Mouse (Mus musculus) gastrocnemius, postnatal 36 days (tissue): ENCODE results near the gene Lrrc8d. TPM values are rescaled to one million over a fixed set of nuclear protein-coding genes. Genes with fewer than 3 reads are reported as not detected.

Experiments
- DNase-seq, 2 experiments: peaks; one replicate each; pipeline ENCODE4 v3.0.0; 2022
- intact Hi-C: fragments of 180-260 bp; cut with DNase I; formaldehyde crosslinking; loops from one replicate; pipeline ENCODE4 v1.15.1; 2025
- total RNA-seq, 2 experiments: library from RNA; stranded (reverse); gene quantifications; 2 replicates each; pipeline ENCODE4 v1.2.3; 2021

The Lrrc8d gene
- total RNA-seq, 2 experiments from 2014 or later = 3.0 to 4.4 TPM

- DNase-seq = no peak
- intact Hi-C loops = no loop called here
These were observed 109.3 kb downstream of the Lrrc8d start for GRCm38 (mm10) chr5:105809056-105809455.

- intact Hi-C loops = no loop called here
- DNase-seq = no peak
These were observed 113.3 kb downstream of the Lrrc8d start for GRCm38 (mm10) chr5:105813036-105813435.

GRCm38 (mm10) chr5:105813974-105814373 lies 114.2 kb downstream of the Lrrc8d start:
- intact Hi-C loops = no loop called here
- DNase-seq = no peak

GRCm38 (mm10) chr5:105816118-105816517 lies 116.3 kb downstream of the Lrrc8d start:
- intact Hi-C loops = no loop called here
- DNase-seq = no peak

GRCm38 (mm10) chr5:105817248-105817976 lies 117.6 kb downstream of the Lrrc8d start:
- no peak for DNase-seq

GRCm38 (mm10) chr5:105818411-105818810 lies 118.6 kb downstream of the Lrrc8d start:
- intact Hi-C loops = no loop called here
- DNase-seq = no peak

More at GRCm38 (mm10) chr5:105817248-105817976, 117.6 kb downstream of the Lrrc8d start:
- intact Hi-C loops = no loop called here

GRCm38 (mm10) chr5:105821390-105821789 lies 121.6 kb downstream of the Lrrc8d start:
- DNase-seq = no peak
- intact Hi-C loops = no loop called here

GRCm38 (mm10) chr5:105822521-105823498 lies 123.0 kb downstream of the Lrrc8d start:
- intact Hi-C loops = no loop called here
- DNase-seq = no peak

- no peak for DNase-seq
- intact Hi-C loops = no loop called here
These were observed 124.5 kb downstream of the Lrrc8d start for GRCm38 (mm10) chr5:105824282-105824681.

- no peak for DNase-seq
- intact Hi-C loops = no loop called here
These were observed 125.1 kb downstream of the Lrrc8d start for GRCm38 (mm10) chr5:105824827-105825226.

- intact Hi-C loops = no loop called here
- no peak for DNase-seq
These were observed 127.2 kb downstream of the Lrrc8d start for GRCm38 (mm10) chr5:105826916-105827510.

- no peak for DNase-seq
- intact Hi-C loops = no loop called here
These were observed 128.3 kb downstream of the Lrrc8d start for GRCm38 (mm10) chr5:105828050-105828449.

- intact Hi-C loops = no loop called here
- no peak for DNase-seq
These were observed 129.3 kb downstream of the Lrrc8d start for GRCm38 (mm10) chr5:105829008-105829586.

GRCm38 (mm10) chr5:105832140-105832539 lies 132.4 kb downstream of the Lrrc8d start:
- intact Hi-C loops = no loop called here
- DNase-seq = peak in 1 of 2 experiments; percentile 56

GRCm38 (mm10) chr5:105833923-105834322 lies 134.2 kb downstream of the Lrrc8d start:
- intact Hi-C loops = no loop called here
- DNase-seq = no peak

GRCm38 (mm10) chr5:105836006-105836405 lies 136.2 kb downstream of the Lrrc8d start:
- intact Hi-C loops = no loop called here
- DNase-seq = peak; percentile 53 to 60

- no peak for DNase-seq
- intact Hi-C loops = no loop called here
These were observed 140.1 kb downstream of the Lrrc8d start for GRCm38 (mm10) chr5:105839740-105840310.

GRCm38 (mm10) chr5:105844044-105844753 lies 144.4 kb downstream of the Lrrc8d start:
- intact Hi-C loops = no loop called here
- no peak for DNase-seq

GRCm38 (mm10) chr5:105845041-105845440 lies 145.3 kb downstream of the Lrrc8d start:
- DNase-seq = no peak
- intact Hi-C loops = no loop called here

- intact Hi-C loops = no loop called here
- no peak for DNase-seq
These were observed 148.0 kb downstream of the Lrrc8d start for GRCm38 (mm10) chr5:105847726-105848125.
